Mouse (Mus musculus) hindbrain, embryonic 11.5 days (tissue): ENCODE results near the gene Zbtb17. TPM values are rescaled to one million over a fixed set of nuclear protein-coding genes. Genes with fewer than 3 reads are reported as not detected.

ENCODE experiments used
- ATAC-seq: fragments of 200-750 bp; cut with Nextera tagmentation; 2 replicates; pipeline ENCODE4 v1.8.0; 2017; ENCODE audit warnings: mild to moderate bottlenecking, moderate TSS enrichment, moderate library complexity; ENCODE audit not compliant: low FRiP score
- DNase-seq: peaks from one replicate; pipeline ENCODE4 v3.0.0-alpha.2; 2015; ENCODE audit warnings: low spot score
- H3K27ac ChIP-seq: fragments of 300-500 bp; sonication (generic); 2 replicates; pipeline ENCODE4 v1.5.1; 2014; ENCODE audit warnings: mild to moderate bottlenecking, low read depth, low read length
- H3K27me3 ChIP-seq: fragments of 300-500 bp; sonication (generic); 2 replicates; pipeline ENCODE4 v1.6.1; 2014; ENCODE audit warnings: mild to moderate bottlenecking, low read length, moderate library complexity, mixed read lengths; ENCODE audit not compliant: control insufficient read depth, insufficient read depth
- H3K36me3 ChIP-seq: fragments of 300-500 bp; sonication (generic); 2 replicates; pipeline ENCODE4 v1.6.1; 2014; ENCODE audit warnings: mild to moderate bottlenecking, low read length, moderate library complexity, mixed read lengths; ENCODE audit not compliant: control insufficient read depth, insufficient read depth
- H3K4me1 ChIP-seq: fragments of 300-500 bp; sonication (generic); replicated peaks from 2 replicates; pipeline ENCODE4 v1.6.1; 2014; ENCODE audit warnings: low read length, mixed read lengths; ENCODE audit not compliant: control insufficient read depth, insufficient read depth
- H3K4me2 ChIP-seq: fragments of 300-500 bp; sonication (generic); replicated peaks from 2 replicates; pipeline ENCODE4 v1.6.1; 2014; ENCODE audit warnings: mild to moderate bottlenecking, low read depth, low read length
- H3K4me3 ChIP-seq: fragments of 300-500 bp; sonication (generic); 2 replicates; pipeline ENCODE4 v1.5.1; 2014; ENCODE audit warnings: low read depth, low read length
- H3K9ac ChIP-seq: fragments of 300-500 bp; sonication (generic); 2 replicates; pipeline ENCODE4 v1.6.1; 2014; ENCODE audit warnings: low read depth, low read length
- H3K9me3 ChIP-seq: fragments of 300-500 bp; sonication (generic); 2 replicates; pipeline ENCODE4 v1.6.1; 2016; ENCODE audit warnings: low read length; ENCODE audit not compliant: control insufficient read depth
- WGBS: fragments of 180-500 bp; shearing (Covaris S2); extraction: QIAGEN DNeasy Blood & Tissue Kit; methylation state at CpG from one replicate; pipeline ENCODE4 v1.1.7; 2014; 5-methylcytosine and 5-hydroxymethylcytosine counted together
- polyA plus RNA-seq: library from polyadenylated mRNA; unstranded; fragments of >200 nt; fragmentation: Nextera tagmentation; extraction: Ambion mirVana; gene quantifications from 2 replicates; pipeline ENCODE4 v1.2.1, GENCODE M21; 2014

The Zbtb17 gene
- polyA plus RNA-seq, 1 experiment from 2014 or later = 38.9 TPM

- H3K4me1 ChIP-seq = no peaks in the 10 kb centered on the region
- 86% methylated on average over 10 of the region's 10 CpGs for WGBS
- H3K36me3 ChIP-seq = no peaks in the 10 kb centered on the region
- H3K9me3 ChIP-seq = no peaks in the 10 kb centered on the region
- no peak overlapping the region for H3K4me3 ChIP-seq
- no peak overlapping the region for H3K4me2 ChIP-seq
- ATAC-seq (no peak), DNase-seq (peak; percentile 32)
- H3K27ac ChIP-seq = no peak overlapping the region
- no peaks in the 10 kb centered on the region for H3K27me3 ChIP-seq
- no peak overlapping the region for H3K9ac ChIP-seq
Measured at GRCm38 (mm10) chr4:141506352-141506751, 61.9 kb downstream of the Zbtb17 start.

GRCm38 (mm10) chr4:141506893-141507292, 62.4 kb downstream of the Zbtb17 start:
- Histone ChIP-seq H3K36me3 (no peaks in the 10 kb centered on the region), H3K4me2 (no peak overlapping the region), H3K9ac (no peak overlapping the region), H3K27me3 (no peaks in the 10 kb centered on the region), H3K4me1 (no peaks in the 10 kb centered on the region), H3K9me3 (no peaks in the 10 kb centered on the region), H3K27ac (no peak overlapping the region), H3K4me3 (no peak overlapping the region)
- no peak for ATAC-seq
- WGBS = 85% methylated on average over 10 of the region's 10 CpGs
- DNase-seq = no peak

- ATAC-seq = no peak
- 88% methylated on average over 13 of the region's 13 CpGs for WGBS
Measured at GRCm38 (mm10) chr4:141510457-141510856, 66.0 kb downstream of the Zbtb17 start.

GRCm38 (mm10) chr4:141512145-141512544, 67.7 kb downstream of the Zbtb17 start:
- ATAC-seq (no peak), DNase-seq (no peak)
- Histone ChIP-seq H3K9me3 (no peaks in the 10 kb centered on the region), H3K27me3 (no peaks in the 10 kb centered on the region), H3K9ac (no peak overlapping the region), H3K4me3 (no peak overlapping the region), H3K4me2 (no peak overlapping the region), H3K4me1 (no peaks in the 10 kb centered on the region), H3K27ac (no peak overlapping the region), H3K36me3 (0 out of 2 replicates have a peak, but pooled peaks cover 2% of the 10 kb centered on the region)
- 79% methylated on average over 6 of the region's 6 CpGs for WGBS

More at GRCm38 (mm10) chr4:141510457-141510856, 66.0 kb downstream of the Zbtb17 start:
- no peaks in the 10 kb centered on the region for H3K36me3 ChIP-seq
- no peaks in the 10 kb centered on the region for H3K4me1 ChIP-seq
- no peak for DNase-seq
- no peaks in the 10 kb centered on the region for H3K27me3 ChIP-seq
- no peak overlapping the region for H3K27ac ChIP-seq
- no peak overlapping the region for H3K4me2 ChIP-seq
- H3K9me3 ChIP-seq = no peaks in the 10 kb centered on the region
- no peak overlapping the region for H3K9ac ChIP-seq
- H3K4me3 ChIP-seq = no peak overlapping the region

GRCm38 (mm10) chr4:141514179-141514641, 69.8 kb downstream of the Zbtb17 start:
- H3K9me3 ChIP-seq = no peaks in the 10 kb centered on the region
- no peak overlapping the region for H3K9ac ChIP-seq
- no peaks in the 10 kb centered on the region for H3K27me3 ChIP-seq
- H3K36me3 ChIP-seq = 0 out of 2 replicates have a peak, but pooled peaks cover 6% of the 10 kb centered on the region
- no peaks in the 10 kb centered on the region for H3K4me1 ChIP-seq
- H3K27ac ChIP-seq = no peak overlapping the region
- H3K4me2 ChIP-seq = no peak overlapping the region
- H3K4me3 ChIP-seq = no peak overlapping the region
- DNase-seq (no peak), ATAC-seq (no peak)
- WGBS = 53% methylated on average over 12 of the region's 12 CpGs

Other genes with a start within 250 kb of the Zbtb17 start
- gene Rsg1, start 230.7 kb upstream of the Zbtb17 start, polyA plus RNA-seq = 6.3 and 6.8 TPM in 2 replicates
- 2.1 and 3.1 TPM in 2 replicates for gene Arhgef19, start 205.2 kb upstream of the Zbtb17 start, polyA plus RNA-seq
- gene Epha2, start 143.4 kb upstream of the Zbtb17 start, polyA plus RNA-seq = 0.82 and 1.1 TPM in 2 replicates
- gene Fam131c, start 76.4 kb upstream of the Zbtb17 start, polyA plus RNA-seq = 0.69 and 0.91 TPM in 2 replicates
- 0.22 and 0.33 TPM in 2 replicates for gene Clcnka, start 45.9 kb upstream of the Zbtb17 start, polyA plus RNA-seq
- gene Clcnkb, start 28.6 kb upstream of the Zbtb17 start, polyA plus RNA-seq = not detected in 2 replicates
- gene Hspb7, start 23.9 kb upstream of the Zbtb17 start, polyA plus RNA-seq = not detected in 2 replicates
- gene Srarp, start 8.5 kb upstream of the Zbtb17 start, polyA plus RNA-seq = not detected in 2 replicates
- 17.6 and 22.0 TPM in 2 replicates for gene Spen, start 93.9 kb downstream of the Zbtb17 start, polyA plus RNA-seq
- gene Fblim1, start 161.4 kb downstream of the Zbtb17 start, polyA plus RNA-seq = 29.1 and 31.1 TPM in 2 replicates
- 0.33 and 0.52 TPM in 2 replicates for gene Tmem82, start 174.0 kb downstream of the Zbtb17 start, polyA plus RNA-seq
- not detected in 2 replicates for gene Slc25a34, start 179.2 kb downstream of the Zbtb17 start, polyA plus RNA-seq
- gene Plekhm2, start 220.2 kb downstream of the Zbtb17 start, polyA plus RNA-seq = 2.5 and 3.0 TPM in 2 replicates
- 1.9 and 2.0 TPM in 2 replicates for gene Rsc1a1, start 240.9 kb downstream of the Zbtb17 start, polyA plus RNA-seq